ENCODE assay signal across 17 mouse cellular contexts in the genomic region with DNA sequence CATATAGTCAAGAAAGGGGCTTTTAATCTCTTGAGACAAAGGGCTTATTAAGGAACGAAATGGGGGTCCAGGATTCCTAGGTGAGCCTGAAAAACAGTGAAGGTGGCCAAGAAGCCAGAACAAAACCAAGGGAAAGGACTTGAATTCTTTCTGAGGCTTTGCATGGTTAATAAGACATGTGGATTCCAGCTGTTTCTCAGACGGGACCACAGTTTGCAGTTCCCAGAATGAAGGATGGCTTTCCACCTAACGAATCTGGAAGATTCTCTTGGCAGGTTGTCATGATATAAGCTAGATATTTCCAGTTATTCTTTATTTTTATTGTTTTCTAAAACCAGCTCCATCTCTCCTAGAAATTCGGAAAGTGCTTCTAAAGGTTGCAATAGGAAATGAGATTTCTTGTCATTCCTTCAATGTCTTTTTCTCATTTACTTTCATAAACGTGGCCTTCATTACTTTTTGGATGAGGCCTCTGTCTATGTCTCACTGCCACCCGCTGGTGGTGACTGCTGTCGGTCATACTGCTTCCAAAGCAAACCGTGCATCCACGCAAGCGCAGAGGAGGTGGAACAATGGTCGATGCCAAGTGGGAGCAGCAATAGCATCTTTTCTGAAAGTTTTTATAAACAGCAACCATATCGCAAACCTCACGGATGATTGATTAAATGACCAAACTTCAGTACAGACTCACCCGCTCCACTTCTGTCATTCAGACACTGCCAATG.
A peak's percentile ranks its signal among the peaks of the same experiment; 100 is the strongest.
DNase-seq lines count a peak whose midpoint lies in the region; ATAC-seq and TF ChIP-seq lines count a peak whose summit lies in the region.
"Had no signal": no experiment of that assay in that cellular context is flagged by ENCODE, and none has a peak within 500 bp of the region (broad histone marks: within the 10 kb centered on the region; RNA-seq: fewer than 3 reads in every experiment).

No protein-coding gene starts in this region.

- 77% methylated on average over 14 of the region's 14 CpGs for WGBS in neural tube, embryonic 15.5 days
- WGBS in limb, embryonic 10.5 days, result 74% methylated on average over 14 of the region's 14 CpGs
- 72% methylated on average over 14 of the region's 14 CpGs for WGBS in liver, postnatal 0 days (ENCODE audit: insufficient replicate concordance)
- WGBS in hindbrain, embryonic 11.5 days, result 70% methylated on average over 14 of the region's 14 CpGs

- H3K27ac ChIP-seq in neural tube, embryonic 15.5 days (replicated peaks), result no peak overlapping the region
- H3K27ac ChIP-seq in limb, embryonic 10.5 days, result peak overlapping the region; percentile 71
- H3K27ac ChIP-seq in liver, postnatal 0 days (ENCODE audit: low read depth), result no peak overlapping the region
- no peak overlapping the region for H3K27ac ChIP-seq in hindbrain, embryonic 11.5 days (ENCODE audit: low read depth, low read length)
- H3K27ac ChIP-seq: forebrain, embryonic 12.5 days; heart, embryonic 15.5 days; hindbrain, embryonic 15.5 days; kidney, postnatal 0 days; liver, embryonic 12.5 days had no signal

- no peak for TF ChIP-seq CTCF in liver, postnatal 0 days (IDR thresholded peaks at IDR 0.05; ENCODE audit: low read depth)

- ATAC-seq in neural tube, embryonic 15.5 days (ENCODE audit: low FRiP score), result no peak
- ATAC-seq in liver, postnatal 0 days, result no peak
- ATAC-seq in hindbrain, embryonic 11.5 days (ENCODE audit: low FRiP score), result no peak
- ATAC-seq: liver, embryonic 12.5 days; midbrain, embryonic 16.5 days had no signal

- no peak for TF ChIP-seq EP300 in liver, postnatal 0 days (IDR thresholded peaks at IDR 0.05; ENCODE audit: low read depth)

- no peak overlapping the region for H3K9ac ChIP-seq in neural tube, embryonic 15.5 days (replicated peaks)
- no peak overlapping the region for H3K9ac ChIP-seq in liver, postnatal 0 days (replicated peaks)
- H3K9ac ChIP-seq in hindbrain, embryonic 11.5 days (ENCODE audit: low read depth, low read length), result no peak overlapping the region
- H3K9ac ChIP-seq: forebrain, embryonic 12.5 days; heart, embryonic 15.5 days; hindbrain, embryonic 15.5 days; liver, embryonic 12.5 days had no signal

- no peaks in the 10 kb centered on the region for H3K36me3 ChIP-seq in neural tube, embryonic 15.5 days
- no peaks in the 10 kb centered on the region for H3K36me3 ChIP-seq in limb, embryonic 10.5 days
- no peaks in the 10 kb centered on the region for H3K36me3 ChIP-seq in liver, postnatal 0 days (replicated peaks; ENCODE audit: insufficient read depth, low read length)
- H3K36me3 ChIP-seq in hindbrain, embryonic 11.5 days (ENCODE audit: control insufficient read depth, insufficient read depth, low read length), result no peaks in the 10 kb centered on the region
- H3K36me3 ChIP-seq: forebrain, embryonic 12.5 days; heart, embryonic 15.5 days; hindbrain, embryonic 15.5 days; liver, embryonic 12.5 days had no signal

- H3K4me2 ChIP-seq in neural tube, embryonic 15.5 days, result no peak overlapping the region
- H3K4me2 ChIP-seq in liver, postnatal 0 days (ENCODE audit: low read depth, low read length), result no peak overlapping the region
- no peak overlapping the region for H3K4me2 ChIP-seq in hindbrain, embryonic 11.5 days (replicated peaks; ENCODE audit: low read depth, low read length)
- H3K4me2 ChIP-seq: forebrain, embryonic 12.5 days; heart, embryonic 15.5 days; hindbrain, embryonic 15.5 days; liver, embryonic 12.5 days had no signal

- H3K4me1 ChIP-seq in neural tube, embryonic 15.5 days, result no peaks in the 10 kb centered on the region
- H3K4me1 ChIP-seq in limb, embryonic 10.5 days, result peaks cover 6% of the 10 kb centered on the region; the same call in 1 of the 2 replicates
- H3K4me1 ChIP-seq in liver, postnatal 0 days (ENCODE audit: insufficient read depth), result no peaks in the 10 kb centered on the region
- no peaks in the 10 kb centered on the region for H3K4me1 ChIP-seq in hindbrain, embryonic 11.5 days (replicated peaks; ENCODE audit: control insufficient read depth, insufficient read depth, low read length)
- H3K4me1 ChIP-seq: heart, embryonic 15.5 days; hindbrain, embryonic 15.5 days; liver, embryonic 12.5 days had no signal

- H3K27me3 ChIP-seq in neural tube, embryonic 15.5 days (replicated peaks), result no peaks in the 10 kb centered on the region
- H3K27me3 ChIP-seq in limb, embryonic 10.5 days (ENCODE audit: low read depth, poor library complexity, severe bottlenecking), result no peaks in the 10 kb centered on the region
- H3K27me3 ChIP-seq in liver, postnatal 0 days (ENCODE audit: insufficient read depth, low read length), result no peaks in the 10 kb centered on the region
- no peaks in the 10 kb centered on the region for H3K27me3 ChIP-seq in hindbrain, embryonic 11.5 days (ENCODE audit: control insufficient read depth, insufficient read depth, low read length)
- H3K27me3 ChIP-seq: forebrain, embryonic 12.5 days; heart, embryonic 15.5 days; hindbrain, embryonic 15.5 days; liver, embryonic 12.5 days had no signal

- no peak overlapping the region for H3K4me3 ChIP-seq in neural tube, embryonic 15.5 days (replicated peaks)
- no peak overlapping the region for H3K4me3 ChIP-seq in limb, embryonic 10.5 days
- H3K4me3 ChIP-seq in liver, postnatal 0 days (ENCODE audit: low read depth, low read length), result no peak overlapping the region
- no peak overlapping the region for H3K4me3 ChIP-seq in hindbrain, embryonic 11.5 days (ENCODE audit: low read depth, low read length)
- H3K4me3 ChIP-seq: forebrain, embryonic 12.5 days; heart, embryonic 15.5 days; hindbrain, embryonic 15.5 days; liver, embryonic 12.5 days had no signal

- no peaks in the 10 kb centered on the region for H3K9me3 ChIP-seq in neural tube, embryonic 15.5 days (replicated peaks)
- no peaks in the 10 kb centered on the region for H3K9me3 ChIP-seq in limb, embryonic 10.5 days (replicated peaks)
- H3K9me3 ChIP-seq in liver, postnatal 0 days (ENCODE audit: low read length), result no peaks in the 10 kb centered on the region
- H3K9me3 ChIP-seq in hindbrain, embryonic 11.5 days (ENCODE audit: control insufficient read depth, low read length), result no peaks in the 10 kb centered on the region
- H3K9me3 ChIP-seq: forebrain, embryonic 12.5 days; heart, embryonic 15.5 days; hindbrain, embryonic 15.5 days; liver, embryonic 12.5 days had no signal

- DNase-seq in embryo, embryonic 11 days, result peak; percentile 20
- DNase-seq in embryo, embryonic 10 days (ENCODE audit: low spot score), result no peak
- DNase-seq in neural tube, embryonic 10.5 days (ENCODE audit: extremely low spot score, low spot score), result peak; percentile 17
- no peak for DNase-seq in limb, embryonic 10.5 days (ENCODE audit: low spot score)
- no peak for DNase-seq in adrenal gland, postnatal 36 days
- DNase-seq in liver, postnatal 0 days, result no peak
- DNase-seq in hindbrain, embryonic 11.5 days (ENCODE audit: low spot score), result no peak
- DNase-seq: adrenal gland, adult 8-10 months; lung, postnatal 4 days; thymus, adult 18-20 months had no signal

Comparison
In these comparisons a context has a peak if more than half of its experiments do, and no peak if none do; other contexts are left out.
1. DNase-seq: peak in embryo, embryonic 11 days (single experiment) and neural tube, embryonic 10.5 days (single experiment); none in embryo, embryonic 10 days (single experiment), limb, embryonic 10.5 days (single experiment), adrenal gland, postnatal 36 days (0 of 2), liver, postnatal 0 days (single experiment) and hindbrain, embryonic 11.5 days (single experiment).